Mouse (Mus musculus): ENCODE measurements around the gene Gmcl1. TPM values are rescaled to one million over a fixed set of nuclear protein-coding genes. Genes with fewer than 3 reads are reported as not detected.

The Gmcl1 gene
- polyA plus RNA-seq, 1 experiment from 2014 or later, result 41.0 TPM

DNA sequence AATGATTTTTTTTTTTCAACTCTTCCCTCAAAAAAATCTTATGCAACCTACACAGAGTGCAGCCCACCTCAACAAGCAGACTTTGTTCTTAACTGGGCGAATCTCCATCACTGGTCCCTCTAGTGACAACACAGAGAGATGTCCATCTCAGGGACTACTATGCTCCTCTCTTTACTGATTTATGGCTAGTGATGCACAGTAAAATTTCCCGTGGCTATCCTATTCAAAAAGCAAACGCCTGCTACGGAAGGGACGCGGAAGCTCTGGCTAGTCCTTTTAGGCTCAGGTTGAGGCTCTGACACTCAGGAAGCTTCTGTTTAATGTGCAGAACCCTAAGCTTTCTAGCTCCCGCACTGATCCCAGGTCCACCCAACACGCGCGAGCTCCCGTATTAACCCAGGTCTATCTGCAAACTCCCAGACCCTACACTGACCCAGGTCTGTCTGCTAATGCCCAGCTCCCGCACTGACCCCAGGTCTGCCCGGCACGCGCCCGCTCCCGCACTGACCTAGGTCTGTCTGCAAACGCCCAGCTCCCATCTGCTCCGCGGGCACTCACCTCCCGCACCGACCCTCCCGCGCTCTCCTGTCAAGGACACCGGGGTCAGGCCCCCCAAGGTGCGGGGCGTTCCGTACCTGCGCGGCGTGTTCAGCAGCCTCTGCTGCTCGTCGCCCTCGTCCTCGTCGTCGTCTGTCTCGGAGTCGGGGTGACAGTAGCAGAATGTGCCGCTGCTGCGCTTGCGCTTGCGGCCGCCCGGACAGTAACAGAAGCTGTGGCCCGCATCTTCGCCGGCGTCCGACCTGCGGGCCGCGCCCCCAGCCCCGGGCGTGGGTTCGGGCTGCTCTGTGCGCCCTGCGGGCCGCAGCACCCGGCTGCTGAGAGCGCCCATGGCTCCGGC is 658 bp downstream of the Gmcl1 start:
- Histone ChIP-seq H3K9me3 (no peaks in the 10 kb centered on the region), H3K36me3 (0 out of 2 replicates have a peak, but pooled peaks cover 1% of the 10 kb centered on the region), H3K4me2 (replicated peaks) (peak overlapping the region; percentile 84), H3K4me1 (replicated peaks) (peaks cover 34% of the 10 kb centered on the region), H3K27ac (peak overlapping the region; percentile 96), H3K9ac (replicated peaks) (peak overlapping the region; percentile 97), H3K4me3 (replicated peaks) (peak overlapping the region; percentile 98), H3K27me3 (no peaks in the 10 kb centered on the region)
- peak; percentile 72 for ATAC-seq
- WGBS, result under 1% methylated on average over 62 of the region's 62 CpGs

DNA sequence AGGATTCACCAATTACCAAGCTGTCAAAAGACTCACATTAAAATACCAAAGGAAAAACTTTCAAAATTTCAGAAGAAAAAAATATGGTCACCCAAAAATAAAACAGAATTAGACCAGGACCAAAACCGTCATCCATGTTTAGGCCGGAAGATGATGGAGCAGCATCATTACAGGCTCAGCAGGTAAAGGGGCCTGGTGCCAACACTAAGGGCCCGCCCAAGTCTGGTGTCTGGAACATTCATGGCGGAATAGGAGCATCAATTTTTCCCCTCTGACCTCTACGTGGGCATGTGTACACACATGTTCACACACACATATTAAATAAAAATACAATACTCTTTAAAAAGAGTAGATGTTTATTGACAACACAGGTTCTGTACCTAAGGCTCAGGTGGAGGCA is 4.5 kb downstream of the Gmcl1 start:
- no peak overlapping the region for H3K27ac ChIP-seq
- no peak overlapping the region for H3K4me2 ChIP-seq (replicated peaks)
- H3K36me3 ChIP-seq, result peaks cover 17% of the 10 kb centered on the region; the same call in 1 of the 2 replicates
- WGBS, result 95% methylated on average over 5 of the region's 5 CpGs
- no peaks in the 10 kb centered on the region for H3K27me3 ChIP-seq
- H3K9me3 ChIP-seq, result no peaks in the 10 kb centered on the region
- H3K4me1 ChIP-seq (replicated peaks), result peaks cover 27% of the 10 kb centered on the region
- no peak overlapping the region for H3K4me3 ChIP-seq (replicated peaks)
- no peak for ATAC-seq
- H3K9ac ChIP-seq (replicated peaks), result no peak overlapping the region

DNA sequence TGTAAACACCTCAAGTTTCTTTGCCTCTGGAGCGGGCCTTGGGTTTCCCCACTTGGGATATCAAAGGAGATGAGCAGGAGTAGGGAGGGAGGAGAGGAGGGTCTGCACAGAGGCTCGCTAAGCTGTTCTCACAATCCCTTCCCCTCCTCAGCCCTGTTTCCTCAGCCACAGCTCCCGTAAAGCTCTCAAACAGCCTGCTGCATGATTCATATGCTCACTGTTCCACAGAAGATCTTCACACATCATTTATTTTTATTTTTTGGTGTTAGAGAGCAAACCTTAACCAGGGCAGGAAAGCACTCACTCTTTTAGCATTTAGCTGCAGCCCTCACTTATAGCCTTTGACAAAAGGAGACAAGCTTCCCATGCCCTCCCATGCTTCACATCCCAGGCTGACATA is 11.2 kb downstream of the Gmcl1 start:
- Histone ChIP-seq H3K36me3 (peaks cover 55% of the 10 kb centered on the region), H3K9me3 (no peaks in the 10 kb centered on the region), H3K27ac (no peak overlapping the region), H3K4me3 (replicated peaks) (no peak overlapping the region), H3K4me2 (replicated peaks) (no peak overlapping the region), H3K4me1 (replicated peaks) (no peaks in the 10 kb centered on the region), H3K27me3 (no peaks in the 10 kb centered on the region), H3K9ac (replicated peaks) (no peak overlapping the region)
- ATAC-seq, result no peak
- WGBS, result 81% methylated on average over 3 of the region's 3 CpGs

DNA sequence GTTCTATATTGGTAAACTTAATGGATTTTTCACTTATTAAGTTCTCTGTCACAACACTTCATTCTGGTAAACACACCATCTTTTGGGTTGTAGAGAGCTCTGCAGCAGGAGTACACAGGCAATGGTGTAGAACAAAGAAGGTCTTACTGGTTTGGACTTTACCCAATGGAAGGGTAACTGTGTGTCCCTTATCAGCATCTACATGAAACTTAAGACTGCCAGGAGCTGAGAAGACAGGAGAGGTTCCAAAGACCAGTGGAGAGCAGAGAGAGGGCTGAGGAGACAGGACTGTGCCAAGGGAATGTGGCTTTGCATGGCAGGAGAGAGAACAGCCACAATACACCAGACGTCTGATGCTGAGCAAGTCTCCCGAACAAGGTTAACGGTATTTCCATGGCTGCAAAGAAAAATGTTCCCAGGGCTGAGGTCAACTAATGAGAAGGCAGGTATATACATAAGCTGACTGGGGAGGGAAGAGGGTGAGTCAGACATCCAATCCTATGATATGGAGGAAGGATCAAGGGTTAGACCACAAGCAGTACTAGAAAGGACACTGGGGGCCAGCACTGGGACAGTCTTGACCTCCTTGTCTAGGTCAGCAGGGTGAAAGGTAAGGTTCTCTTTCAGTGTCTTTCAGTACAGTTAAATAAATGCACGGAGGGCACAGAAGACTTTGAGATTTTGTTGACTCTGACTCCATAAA is 25.0 kb downstream of the Gmcl1 start:
- Histone ChIP-seq H3K9me3 (no peaks in the 10 kb centered on the region), H3K4me2 (replicated peaks) (no peak overlapping the region), H3K4me1 (replicated peaks) (no peaks in the 10 kb centered on the region), H3K36me3 (peaks cover 71% of the 10 kb centered on the region), H3K27me3 (no peaks in the 10 kb centered on the region), H3K27ac (no peak overlapping the region), H3K9ac (replicated peaks) (no peak overlapping the region), H3K4me3 (replicated peaks) (no peak overlapping the region)
- no peak for ATAC-seq
- WGBS, result 91% methylated on average over 4 of the region's 4 CpGs

DNA sequence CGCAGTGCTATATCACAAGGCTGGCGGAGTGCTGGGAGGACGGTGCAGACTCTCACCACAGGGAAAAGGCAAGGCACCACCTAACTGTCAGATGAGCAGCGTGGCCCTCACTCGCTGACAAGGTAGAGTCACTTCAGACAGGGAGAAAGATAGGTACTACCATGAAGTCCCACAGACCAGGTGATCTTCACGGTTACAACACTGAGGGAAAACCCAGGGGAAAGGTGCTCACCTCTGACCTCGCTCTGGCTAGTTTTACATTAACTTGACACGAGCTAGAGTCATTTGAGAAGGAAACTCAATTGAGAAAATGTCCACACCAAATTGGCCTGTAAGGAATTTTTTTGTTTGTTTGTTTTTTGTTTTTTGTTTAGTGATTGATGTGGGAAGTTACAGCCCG is 30.6 kb downstream of the Gmcl1 start:
- Histone ChIP-seq H3K9me3 (no peaks in the 10 kb centered on the region), H3K4me3 (replicated peaks) (no peak overlapping the region), H3K27ac (no peak overlapping the region), H3K9ac (replicated peaks) (no peak overlapping the region), H3K27me3 (no peaks in the 10 kb centered on the region), H3K4me2 (replicated peaks) (no peak overlapping the region), H3K36me3 (peaks cover 91% of the 10 kb centered on the region), H3K4me1 (replicated peaks) (no peaks in the 10 kb centered on the region)
- 95% methylated on average over 9 of the region's 9 CpGs for WGBS
- ATAC-seq, result no peak

DNA sequence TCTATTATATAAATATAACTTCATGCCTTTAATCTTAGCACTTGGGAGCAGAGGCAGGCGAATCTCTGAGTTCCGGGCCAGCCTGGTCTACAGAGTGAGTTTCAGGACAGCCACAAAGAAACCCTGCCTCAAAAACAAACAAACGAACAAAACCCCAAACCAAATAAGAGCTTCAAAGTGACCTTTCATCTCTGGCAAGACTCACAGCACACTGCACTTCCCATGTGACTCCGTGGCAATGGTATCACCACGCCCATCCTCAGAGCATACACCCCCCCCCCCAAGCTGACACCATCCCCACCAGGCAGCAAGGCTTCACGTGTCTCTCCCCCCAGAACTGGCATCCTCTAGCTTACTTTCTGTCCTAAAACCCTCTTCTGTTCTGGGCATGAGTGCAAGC is 35.3 kb downstream of the Gmcl1 start:
- 84% methylated on average over 6 of the region's 6 CpGs for WGBS
- Histone ChIP-seq H3K4me1 (replicated peaks) (no peaks in the 10 kb centered on the region), H3K27ac (no peak overlapping the region), H3K36me3 (peaks cover 84% of the 10 kb centered on the region), H3K4me2 (replicated peaks) (no peak overlapping the region), H3K9ac (replicated peaks) (no peak overlapping the region), H3K27me3 (no peaks in the 10 kb centered on the region), H3K9me3 (no peaks in the 10 kb centered on the region), H3K4me3 (replicated peaks) (no peak overlapping the region)
- no peak for ATAC-seq

DNA sequence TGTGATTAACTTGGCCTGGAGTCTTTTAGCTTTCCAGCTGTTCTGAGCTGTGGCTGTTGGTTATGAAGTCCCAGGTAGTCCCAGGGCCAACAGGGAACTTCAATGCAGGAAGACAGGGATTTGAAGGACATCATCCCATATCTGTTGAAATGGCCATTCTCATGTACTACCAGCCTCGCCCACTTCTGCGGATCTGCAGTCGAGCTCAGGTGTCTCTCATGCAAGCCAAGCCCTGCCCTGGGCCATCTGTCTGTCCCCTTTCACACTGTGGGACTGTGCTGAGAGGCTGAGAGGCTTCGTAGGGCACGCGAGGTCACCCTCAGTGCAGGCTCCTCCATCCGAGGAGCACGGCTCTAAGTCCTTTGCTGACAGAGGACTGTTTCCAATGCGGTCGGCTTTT is 37.0 kb downstream of the Gmcl1 start:
- no peak overlapping the region for H3K9ac ChIP-seq (replicated peaks)
- no peaks in the 10 kb centered on the region for H3K4me1 ChIP-seq (replicated peaks)
- no peak for ATAC-seq
- no peak overlapping the region for H3K27ac ChIP-seq
- no peaks in the 10 kb centered on the region for H3K9me3 ChIP-seq
- no peaks in the 10 kb centered on the region for H3K27me3 ChIP-seq
- H3K4me2 ChIP-seq (replicated peaks), result no peak overlapping the region
- H3K4me3 ChIP-seq (replicated peaks), result no peak overlapping the region
- 85% methylated on average over 10 of the region's 10 CpGs for WGBS
- H3K36me3 ChIP-seq, result peaks cover 77% of the 10 kb centered on the region

DNA sequence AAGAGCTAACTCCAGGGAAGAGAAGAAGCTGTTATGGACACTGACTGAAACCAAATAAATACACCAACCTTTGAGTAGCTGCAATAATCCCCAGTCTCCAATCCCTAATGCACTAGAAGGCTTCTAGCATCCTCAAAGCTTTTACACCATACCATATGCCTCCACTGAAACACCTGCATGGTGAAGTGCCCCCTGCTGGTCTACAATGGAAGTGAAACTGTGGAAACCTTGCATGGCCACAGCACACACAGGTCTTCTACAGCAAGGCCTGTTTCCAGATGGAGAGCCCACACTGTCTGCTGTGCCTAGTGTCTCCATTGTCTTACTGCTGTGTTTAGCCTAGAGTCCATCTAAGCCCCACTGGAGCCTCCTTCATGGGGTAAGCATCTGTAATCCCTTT is 38.7 kb downstream of the Gmcl1 start:
- peaks cover 76% of the 10 kb centered on the region for H3K36me3 ChIP-seq
- no peak for ATAC-seq

DNA sequence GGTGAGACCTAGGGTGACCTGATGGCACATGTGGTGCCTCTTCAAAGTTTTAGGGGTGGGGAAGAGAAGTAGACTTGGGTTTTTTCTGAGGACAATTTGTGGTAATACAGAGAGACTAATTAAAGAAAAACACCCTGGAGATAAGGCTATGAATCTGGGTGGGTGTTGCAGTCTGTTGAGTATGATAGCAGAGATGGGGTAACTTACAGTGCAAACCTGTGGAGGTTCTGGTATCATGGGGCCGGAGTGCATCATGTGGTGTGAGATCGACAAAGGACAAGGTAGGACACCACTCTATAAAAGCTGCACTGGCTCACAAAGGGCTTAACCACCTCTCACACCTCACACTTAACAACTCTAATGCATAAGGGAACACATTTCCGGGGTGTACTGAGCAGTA is 43.5 kb downstream of the Gmcl1 start:
- no peaks in the 10 kb centered on the region for H3K9me3 ChIP-seq
- no peak for ATAC-seq
- H3K4me1 ChIP-seq (replicated peaks), result peaks cover 3% of the 10 kb centered on the region; the same call in 1 of the 2 replicates
- WGBS, result 93% methylated on average over 3 of the region's 3 CpGs
- no peak overlapping the region for H3K4me3 ChIP-seq (replicated peaks)
- no peaks in the 10 kb centered on the region for H3K27me3 ChIP-seq
- no peak overlapping the region for H3K4me2 ChIP-seq (replicated peaks)
- H3K27ac ChIP-seq, result no peak overlapping the region
- H3K36me3 ChIP-seq, result peaks cover 54% of the 10 kb centered on the region
- no peak overlapping the region for H3K9ac ChIP-seq (replicated peaks)

More for the DNA sequence above, 38.7 kb downstream of the Gmcl1 start:
- no peak overlapping the region for H3K9ac ChIP-seq (replicated peaks)
- H3K27me3 ChIP-seq, result no peaks in the 10 kb centered on the region
- no peak overlapping the region for H3K27ac ChIP-seq
- no peak overlapping the region for H3K4me2 ChIP-seq (replicated peaks)
- no peaks in the 10 kb centered on the region for H3K4me1 ChIP-seq (replicated peaks)
- H3K4me3 ChIP-seq (replicated peaks), result no peak overlapping the region
- no peaks in the 10 kb centered on the region for H3K9me3 ChIP-seq

DNA sequence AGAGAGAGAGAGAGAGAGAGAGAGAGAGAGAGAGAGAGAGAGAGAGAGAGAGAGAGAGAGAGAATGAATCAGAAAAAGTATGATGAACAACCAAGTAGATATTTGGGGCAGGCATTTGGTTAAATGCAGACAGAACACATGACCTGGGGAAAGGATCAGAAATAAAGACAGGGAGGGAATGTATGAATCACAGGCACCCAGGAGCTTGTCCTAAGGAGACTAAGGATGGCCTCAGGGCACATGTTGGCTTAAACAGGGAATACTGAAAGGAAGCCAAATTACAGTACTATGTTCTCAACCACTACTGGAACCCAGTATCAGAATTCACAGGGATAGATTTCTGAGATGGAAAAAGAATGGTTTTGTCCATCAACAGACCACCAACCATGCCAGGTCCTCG is 46.2 kb downstream of the Gmcl1 start:
- WGBS, result 67% methylated on average over 1 of the region's 1 CpGs

DNA sequence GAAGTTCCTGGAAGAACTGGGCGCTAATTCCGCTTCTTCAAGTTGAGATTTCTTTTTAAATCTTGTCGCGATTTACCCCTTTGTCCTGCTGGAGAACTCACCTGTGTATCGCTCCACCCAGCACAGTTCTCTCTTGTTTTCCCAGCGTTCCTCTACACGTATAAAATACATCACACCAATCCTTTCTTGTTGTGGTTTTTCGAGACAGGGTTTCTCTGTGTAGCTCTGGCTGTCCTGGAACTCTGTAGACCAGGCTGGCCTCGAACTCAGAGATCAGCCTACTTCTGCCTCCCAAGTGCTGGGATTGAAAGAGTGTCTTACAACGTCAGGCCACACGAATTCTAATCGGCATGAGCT is 48.5 kb downstream of the Gmcl1 start:
- Histone ChIP-seq H3K36me3 (peaks cover 44% of the 10 kb centered on the region), H3K4me3 (replicated peaks) (peak overlapping the region; percentile 95), H3K9me3 (no peaks in the 10 kb centered on the region), H3K27ac (no peak overlapping the region), H3K4me2 (replicated peaks) (peak overlapping the region; percentile 89), H3K9ac (replicated peaks) (peak overlapping the region; percentile 94), H3K27me3 (no peaks in the 10 kb centered on the region), H3K4me1 (replicated peaks) (peaks cover 13% of the 10 kb centered on the region)
- WGBS, result 36% methylated on average over 12 of the region's 12 CpGs
- peak; percentile 67; the same call in 1 of the 2 replicates for ATAC-seq

More for the DNA sequence above, 46.2 kb downstream of the Gmcl1 start:
- Histone ChIP-seq H3K4me2 (replicated peaks) (no peak overlapping the region), H3K9me3 (no peaks in the 10 kb centered on the region), H3K27ac (no peak overlapping the region), H3K36me3 (peaks cover 43% of the 10 kb centered on the region), H3K4me3 (replicated peaks) (no peak overlapping the region), H3K4me1 (replicated peaks) (peaks cover 13% of the 10 kb centered on the region), H3K27me3 (no peaks in the 10 kb centered on the region), H3K9ac (replicated peaks) (0 out of 2 replicates have a peak overlapping the region, but pooled peaks have one; percentile 10)
- no peak for ATAC-seq

DNA sequence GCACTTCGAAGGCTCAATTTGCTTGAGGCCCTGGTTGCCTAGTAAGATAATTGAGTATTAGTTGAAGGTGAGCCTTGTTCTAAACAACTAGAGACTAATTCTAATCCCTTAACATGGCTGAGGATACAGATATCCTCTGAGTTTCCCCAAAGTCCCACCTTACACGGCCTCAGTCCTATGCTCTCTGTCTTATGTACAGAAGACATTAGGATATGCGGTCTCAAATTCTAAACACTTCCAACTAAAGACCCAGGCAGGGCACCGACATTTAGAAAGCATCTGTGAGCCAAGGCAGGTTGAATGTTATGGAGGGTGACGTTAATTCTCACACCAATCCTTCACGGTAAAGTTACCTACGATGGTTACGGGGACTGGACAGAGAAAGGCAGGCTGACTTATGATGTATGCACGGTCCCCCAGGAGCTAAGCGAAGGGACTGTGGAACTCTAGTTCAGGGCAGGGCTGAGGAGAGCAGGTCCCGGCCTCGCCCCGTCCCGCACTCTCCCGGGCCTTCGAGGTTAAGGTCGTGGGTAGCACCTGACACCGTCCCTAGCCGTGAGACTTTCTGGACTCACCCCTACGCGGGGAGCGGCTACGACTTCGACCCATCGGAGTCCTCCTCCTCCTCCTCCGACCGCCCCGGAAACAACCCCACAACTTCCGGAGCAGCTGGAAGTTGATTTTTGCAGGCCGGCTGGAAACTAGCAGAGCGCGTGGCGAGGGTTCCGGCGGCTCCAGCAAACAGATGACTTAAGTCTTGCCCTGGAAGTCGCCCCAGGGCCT is 49.1 kb downstream of the Gmcl1 start, which contains the start of gene Snrnp27:
Gene Snrnp27 (minus strand): TSS at position 651 of the 783 bp plus-strand sequence.
- peak; percentile 95 for ATAC-seq
- peak within 1 kb of the TSS; percentile 25; the same call in 1 of the 2 replicates for H3K27ac ChIP-seq
- peak within 1 kb of the TSS; percentile 94 for H3K9ac ChIP-seq (replicated peaks)
- peak within 1 kb of the TSS; percentile 95 for H3K4me3 ChIP-seq (replicated peaks)
- no peaks in the 10 kb centered on the region for H3K9me3 ChIP-seq
- H3K4me1 ChIP-seq (replicated peaks), result peaks cover 13% of the 10 kb centered on the region
- H3K4me2 ChIP-seq (replicated peaks), result peak within 1 kb of the TSS; percentile 89
- peaks cover 44% of the 10 kb centered on the region for H3K36me3 ChIP-seq
- WGBS, result 3% methylated on average over 36 of the region's 36 CpGs
- H3K27me3 ChIP-seq, result no peaks in the 10 kb centered on the region
